In genomic region chr3:121636748-121637147, GRCm38 (mm10) we compare ENCODE assay signal across 16 mouse cellular contexts. TPM values are rescaled to one million over a fixed set of nuclear protein-coding genes. Genes with fewer than 3 reads are reported as not detected.
DNase-seq lines count a peak whose midpoint lies in the region; ATAC-seq lines count a peak whose summit lies in the region.
"Had no signal": no experiment of that assay in that cellular context is flagged by ENCODE, and none has a peak within 500 bp of the region (broad histone marks: within the 10 kb centered on the region; RNA-seq: fewer than 3 reads in every experiment).

No protein-coding gene starts in this region.

- no peaks in the 10 kb centered on the region for H3K27me3 ChIP-seq in forebrain, embryonic 14.5 days (replicated peaks; ENCODE audit: control insufficient read depth, insufficient read depth, low read length)
- H3K27me3 ChIP-seq in forebrain, embryonic 11.5 days (ENCODE audit: control insufficient read depth, insufficient read depth, low read length): no peaks in the 10 kb centered on the region
- H3K27me3 ChIP-seq in kidney, embryonic 14.5 days (ENCODE audit: control insufficient read depth, insufficient read depth, low read length): no peaks in the 10 kb centered on the region
- no peaks in the 10 kb centered on the region for H3K27me3 ChIP-seq in midbrain, embryonic 16.5 days (ENCODE audit: control insufficient read depth, insufficient read depth, low read depth, low read length)
- H3K27me3 ChIP-seq in midbrain, embryonic 14.5 days (ENCODE audit: control insufficient read depth, insufficient read depth, low read length): no peaks in the 10 kb centered on the region
- H3K27me3 ChIP-seq: liver, embryonic 13.5 days had no signal

- H3K27ac ChIP-seq in forebrain, embryonic 14.5 days (ENCODE audit: low read depth, low read length): no peak overlapping the region
- H3K27ac ChIP-seq in forebrain, embryonic 11.5 days (ENCODE audit: low read depth, low read length): no peak overlapping the region
- H3K27ac ChIP-seq in kidney, embryonic 14.5 days (ENCODE audit: low read depth, low read length): peak overlapping the region; percentile 18; the same call in 1 of the 2 replicates
- H3K27ac ChIP-seq in midbrain, embryonic 16.5 days (ENCODE audit: low read length): no peak overlapping the region
- H3K27ac ChIP-seq in midbrain, embryonic 14.5 days (replicated peaks; ENCODE audit: low read depth, low read length): no peak overlapping the region
- H3K27ac ChIP-seq: heart, embryonic 13.5 days; liver, embryonic 13.5 days had no signal

- no peaks in the 10 kb centered on the region for H3K4me1 ChIP-seq in forebrain, embryonic 14.5 days (ENCODE audit: control insufficient read depth, insufficient read depth, low read length)
- no peaks in the 10 kb centered on the region for H3K4me1 ChIP-seq in forebrain, embryonic 11.5 days (replicated peaks; ENCODE audit: control insufficient read depth, insufficient read depth, low read length)
- no peaks in the 10 kb centered on the region for H3K4me1 ChIP-seq in kidney, embryonic 14.5 days (ENCODE audit: control insufficient read depth, insufficient read depth, low read length)
- H3K4me1 ChIP-seq in midbrain, embryonic 16.5 days (ENCODE audit: control insufficient read depth, insufficient read depth, low read length): no peaks in the 10 kb centered on the region
- H3K4me1 ChIP-seq in midbrain, embryonic 14.5 days (ENCODE audit: control insufficient read depth, insufficient read depth, low read length): no peaks in the 10 kb centered on the region
- H3K4me1 ChIP-seq: liver, embryonic 13.5 days had no signal

- DNase-seq in forebrain, embryonic 14.5 days (ENCODE audit: low spot score): no peak
- DNase-seq in forebrain, embryonic 11.5 days (ENCODE audit: low spot score): no peak
- DNase-seq in kidney, postnatal 25 days: no peak
- no peak for DNase-seq in midbrain, embryonic 14.5 days
- DNase-seq in adrenal gland, postnatal 36 days: no peak
- no peak for DNase-seq in spleen, postnatal 4 days (ENCODE audit: low spot score in 2 of 2)
- DNase-seq: cerebellum, adult 11 months; liver, embryonic 13.5 days had no signal

- 86% methylated on average over 7 of the region's 7 CpGs for WGBS in forebrain, embryonic 14.5 days
- 89% methylated on average over 7 of the region's 7 CpGs for WGBS in forebrain, embryonic 11.5 days
- whole genome bisulfite sequencing in kidney, embryonic 14.5 days: 71% methylated on average over 7 of the region's 7 CpGs
- 86% methylated on average over 7 of the region's 7 CpGs for WGBS in midbrain, embryonic 16.5 days
- WGBS in midbrain, embryonic 14.5 days: 90% methylated on average over 7 of the region's 7 CpGs

- no peak overlapping the region for H3K9ac ChIP-seq in forebrain, embryonic 14.5 days (ENCODE audit: low read length)
- H3K9ac ChIP-seq in forebrain, embryonic 11.5 days (ENCODE audit: low read length): no peak overlapping the region
- no peak overlapping the region for H3K9ac ChIP-seq in kidney, embryonic 14.5 days (ENCODE audit: low read depth, low read length)
- H3K9ac ChIP-seq in midbrain, embryonic 16.5 days (ENCODE audit: low read depth, low read length): no peak overlapping the region
- H3K9ac ChIP-seq in midbrain, embryonic 14.5 days (replicated peaks; ENCODE audit: low read length): no peak overlapping the region
- H3K9ac ChIP-seq: heart, embryonic 13.5 days; liver, embryonic 13.5 days had no signal

- ATAC-seq in forebrain, embryonic 14.5 days: peak; percentile 32; the same call in 1 of the 2 replicates
- ATAC-seq in forebrain, embryonic 11.5 days (replicated peaks; ENCODE audit: low FRiP score): no peak
- no peak for ATAC-seq in kidney, embryonic 14.5 days (ENCODE audit: low FRiP score, low TSS enrichment)
- 0 out of 2 replicates have a peak, but pooled peaks have one; percentile 17 for ATAC-seq in midbrain, embryonic 16.5 days
- ATAC-seq in midbrain, embryonic 14.5 days (ENCODE audit: low FRiP score, low TSS enrichment): no peak

- no peak overlapping the region for H3K4me3 ChIP-seq in forebrain, embryonic 14.5 days (ENCODE audit: low read depth, low read length)
- no peak overlapping the region for H3K4me3 ChIP-seq in forebrain, embryonic 11.5 days (ENCODE audit: low read depth, low read length)
- H3K4me3 ChIP-seq in kidney, embryonic 14.5 days (ENCODE audit: low read length): no peak overlapping the region
- H3K4me3 ChIP-seq in midbrain, embryonic 16.5 days (ENCODE audit: low read depth, low read length): no peak overlapping the region
- H3K4me3 ChIP-seq in midbrain, embryonic 14.5 days (replicated peaks; ENCODE audit: low read depth, low read length): no peak overlapping the region
- H3K4me3 ChIP-seq: heart, embryonic 13.5 days; liver, embryonic 13.5 days had no signal

- H3K4me2 ChIP-seq in forebrain, embryonic 14.5 days (ENCODE audit: low read length): no peak overlapping the region
- no peak overlapping the region for H3K4me2 ChIP-seq in forebrain, embryonic 11.5 days (ENCODE audit: low read depth, low read length, severe bottlenecking)
- H3K4me2 ChIP-seq in kidney, embryonic 14.5 days (replicated peaks; ENCODE audit: low read depth, low read length): no peak overlapping the region
- H3K4me2 ChIP-seq in midbrain, embryonic 16.5 days (ENCODE audit: low read length): no peak overlapping the region
- H3K4me2 ChIP-seq in midbrain, embryonic 14.5 days (ENCODE audit: low read length): no peak overlapping the region
- H3K4me2 ChIP-seq: heart, embryonic 13.5 days; liver, embryonic 13.5 days; midbrain, embryonic 11.5 days had no signal

- no peaks in the 10 kb centered on the region for H3K36me3 ChIP-seq in forebrain, embryonic 14.5 days (ENCODE audit: control insufficient read depth, insufficient read depth, low read length)
- no peaks in the 10 kb centered on the region for H3K36me3 ChIP-seq in forebrain, embryonic 11.5 days (ENCODE audit: control insufficient read depth, insufficient read depth, low read length)
- H3K36me3 ChIP-seq in kidney, embryonic 14.5 days (ENCODE audit: control insufficient read depth, insufficient read depth, low read length): no peaks in the 10 kb centered on the region
- no peaks in the 10 kb centered on the region for H3K36me3 ChIP-seq in midbrain, embryonic 16.5 days (ENCODE audit: control insufficient read depth, insufficient read depth, low read length)
- no peaks in the 10 kb centered on the region for H3K36me3 ChIP-seq in midbrain, embryonic 14.5 days (ENCODE audit: control insufficient read depth, insufficient read depth, low read length)
- H3K36me3 ChIP-seq: heart, embryonic 13.5 days; liver, embryonic 13.5 days had no signal

- H3K9me3 ChIP-seq in forebrain, embryonic 14.5 days (replicated peaks; ENCODE audit: control insufficient read depth, low read length): no peaks in the 10 kb centered on the region
- no peaks in the 10 kb centered on the region for H3K9me3 ChIP-seq in forebrain, embryonic 11.5 days (ENCODE audit: control insufficient read depth, low read length)
- H3K9me3 ChIP-seq in kidney, embryonic 14.5 days (ENCODE audit: control insufficient read depth, low read length): no peaks in the 10 kb centered on the region
- no peaks in the 10 kb centered on the region for H3K9me3 ChIP-seq in midbrain, embryonic 16.5 days (replicated peaks; ENCODE audit: control insufficient read depth, low read length, poor library complexity, severe bottlenecking)
- no peaks in the 10 kb centered on the region for H3K9me3 ChIP-seq in midbrain, embryonic 14.5 days (ENCODE audit: control insufficient read depth, low read length)
- H3K9me3 ChIP-seq: heart, embryonic 13.5 days; liver, embryonic 13.5 days had no signal

RNA-seq across cellular contexts. Expression of gene 4930432M17Rik, which starts 33.8 kb away (rescaled TPM):
- not detected in 2 replicates for polyA plus RNA-seq in forebrain, embryonic 14.5 days (2014; fragmentation: Nextera tagmentation; extraction: Ambion mirVana)
- not detected in 2 replicates for polyA plus RNA-seq in forebrain, embryonic 11.5 days (2014; fragmentation: Nextera tagmentation; extraction: Ambion mirVana)
- not detected in 2 replicates for polyA plus RNA-seq in kidney, embryonic 14.5 days (2014; fragmentation: Nextera tagmentation; extraction: Ambion mirVana)
- polyA plus RNA-seq in midbrain, embryonic 16.5 days (2015; fragmentation: Nextera tagmentation; extraction: Ambion mirVana): not detected in 2 replicates
- polyA plus RNA-seq in midbrain, embryonic 14.5 days (2014; fragmentation: Nextera tagmentation; extraction: Ambion mirVana): not detected in 2 replicates
- total RNA-seq in adrenal gland, postnatal 36 days (2021): not detected
- total RNA-seq: adrenal gland, postnatal 25 days; gastrocnemius, adult 18-20 months; layer of hippocampus, adult 8-10 months; left cerebral cortex, postnatal 25 days had no signal
- polyA plus RNA-seq: heart, embryonic 13.5 days; liver, embryonic 13.5 days; midbrain, embryonic 11.5 days had no signal

Comparison
In these comparisons a context has a peak if more than half of its experiments do, and no peak if none do; other contexts are left out.
1. ATAC-seq: peak in forebrain, embryonic 14.5 days (single experiment) and midbrain, embryonic 16.5 days (single experiment); none in forebrain, embryonic 11.5 days (single experiment), kidney, embryonic 14.5 days (single experiment) and midbrain, embryonic 14.5 days (single experiment).